Mouse (Mus musculus): ENCODE data around the gene Stxbp6. TPM values are rescaled to one million over a fixed set of nuclear protein-coding genes. Genes with fewer than 3 reads are reported as not detected.

The Stxbp6 gene
- total and polyA plus RNA-seq, 3 experiments, result not detected

DNA sequence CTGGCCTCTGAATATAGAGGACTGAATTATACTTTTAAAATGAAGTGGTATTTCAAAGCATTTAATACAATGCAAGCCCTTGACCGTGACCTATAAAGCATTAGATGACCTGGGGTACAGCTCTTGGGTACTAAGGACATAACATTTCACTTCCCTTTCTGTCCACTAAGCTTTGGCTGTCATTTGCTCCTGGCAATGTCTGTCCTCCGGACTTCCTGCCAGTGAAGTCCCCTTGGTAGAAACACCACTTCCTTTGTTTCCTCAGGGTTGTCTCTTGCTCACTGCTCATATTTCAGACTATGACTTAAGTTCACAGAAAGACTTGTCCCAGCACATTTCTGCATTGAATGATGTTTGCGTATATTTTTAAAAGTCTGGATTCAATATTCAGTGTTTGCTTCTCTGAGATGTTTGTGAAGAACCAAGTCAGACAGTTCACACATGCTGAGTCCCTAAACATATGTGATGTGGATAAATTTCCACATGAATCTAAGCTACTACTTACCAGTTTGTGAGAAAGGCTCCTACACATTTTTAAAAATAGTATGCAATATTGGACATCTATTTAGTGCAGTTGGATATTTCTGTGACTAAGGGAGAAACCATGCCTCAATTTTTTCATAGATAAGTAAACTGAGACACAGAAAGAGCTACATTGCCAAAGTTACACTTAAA lies 166.3 kb downstream of the Stxbp6 start:
- no peak overlapping the region for H3K27ac ChIP-seq (ENCODE audit: control insufficient read depth, low read depth, low read length)
- H3K79me2 ChIP-seq (ENCODE audit: control insufficient read depth, insufficient read depth, low read length, poor library complexity), result no peaks in the 10 kb centered on the region
- H3K9ac ChIP-seq (ENCODE audit: control insufficient read depth, low read depth, low read length, poor library complexity, severe bottlenecking), result no peak overlapping the region
- H3K27me3 ChIP-seq (ENCODE audit: control insufficient read depth in 1 of 2, insufficient read depth in 2 of 2, low read length in 2 of 2), result peaks cover 0 to 1% of the 10 kb centered on the region in 2 experiments; a peak in 1 of 4 replicates
- H3K4me3 ChIP-seq (ENCODE audit: control insufficient read depth in 1 of 2, insufficient read depth in 1 of 2, low read depth in 2 of 2, low read length in 2 of 2), result no peak overlapping the region
- TF ChIP-seq POLR2A (IDR thresholded peaks at IDR 0.05; ENCODE audit: control insufficient read depth in 1 of 2, insufficient read depth in 1 of 2, low read depth in 1 of 2, low read length in 2 of 2, poor library complexity in 1 of 2) (no peak), SMC3 (IDR thresholded peaks at IDR 0.05; ENCODE audit: low read depth, low read length) (no peak), USF1 (IDR thresholded peaks at IDR 0.05; ENCODE audit: low read depth, low read length) (no peak), GATA1 (IDR thresholded peaks at IDR 0.05; ENCODE audit: low read depth, low read length) (no peak), EP300 (IDR thresholded peaks at IDR 0.05; ENCODE audit: low read depth in 1 of 2, low read length in 2 of 2) (no peak), CTCF (IDR thresholded peaks at IDR 0.05 in 2 of 3, conservative IDR thresholded peaks at IDR 0.05 in 1 of 3; ENCODE audit: control insufficient read depth in 1 of 3, insufficient read depth in 1 of 3, low read depth in 2 of 3, low read length in 3 of 3, poor library complexity in 1 of 3, severe bottlenecking in 1 of 3) (no peak), MYC (IDR thresholded peaks at IDR 0.05; ENCODE audit: low read depth, low read length) (no peak), MAFK (IDR thresholded peaks at IDR 0.05; ENCODE audit: borderline replicate concordance, low read depth, low read length) (no peak), GABPA (IDR thresholded peaks at IDR 0.05; ENCODE audit: low read depth, low read length) (no peak), TCF12 (IDR thresholded peaks at IDR 0.05; ENCODE audit: low read depth, low read length) (no peak), KAT2A (conservative IDR thresholded peaks at IDR 0.05; ENCODE audit: low read depth, low read length) (no peak), USF2 (IDR thresholded peaks at IDR 0.05; ENCODE audit: borderline replicate concordance in 1 of 2, insufficient read depth in 1 of 2, low read depth in 1 of 2, low read length in 2 of 2) (no peak), BHLHE40 (IDR thresholded peaks at IDR 0.05; ENCODE audit: borderline replicate concordance, low read depth, low read length) (no peak)
- no peak for DNase-seq (ENCODE audit: low read depth, low spot score)
- no peaks in the 10 kb centered on the region for H3K36me3 ChIP-seq (ENCODE audit: control insufficient read depth in 1 of 2, insufficient read depth in 2 of 2, low read length in 2 of 2)
- no peaks in the 10 kb centered on the region for H3K9me3 ChIP-seq (replicated peaks; ENCODE audit: insufficient read depth, low read length)
- no peaks in the 10 kb centered on the region for H3K4me1 ChIP-seq (ENCODE audit: control insufficient read depth in 1 of 2, insufficient read depth in 2 of 2, low read length in 2 of 2)

DNA sequence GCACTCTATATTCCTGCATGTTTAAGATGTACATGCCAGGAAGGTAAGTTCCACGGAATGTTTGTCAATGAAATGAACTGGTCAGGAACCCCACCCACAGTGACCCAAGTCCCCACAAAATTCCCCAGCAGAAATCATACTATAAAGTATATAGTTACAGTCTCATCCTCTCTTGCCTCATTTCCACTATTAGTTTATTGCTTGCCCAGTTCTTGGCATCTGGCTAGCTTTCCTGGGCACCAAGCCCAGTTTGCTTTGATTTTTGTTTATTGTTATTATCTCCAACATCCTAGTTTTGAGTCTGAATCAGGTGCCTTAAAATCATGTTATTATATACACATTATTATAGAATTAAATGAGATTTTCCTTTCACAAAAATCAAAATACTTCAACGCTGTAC lies 168.5 kb downstream of the Stxbp6 start:
- no peak overlapping the region for H3K4me3 ChIP-seq (ENCODE audit: control insufficient read depth in 1 of 2, insufficient read depth in 1 of 2, low read depth in 2 of 2, low read length in 2 of 2)
- H3K27ac ChIP-seq (ENCODE audit: control insufficient read depth, low read depth, low read length), result no peak overlapping the region

More for the DNA sequence above, 168.5 kb downstream of the Stxbp6 start:
- Histone ChIP-seq H3K27me3 (ENCODE audit: control insufficient read depth in 1 of 2, insufficient read depth in 2 of 2, low read length in 2 of 2) (peaks cover 0 to 1% of the 10 kb centered on the region in 2 experiments; a peak in 1 of 4 replicates), H3K9me3 (replicated peaks; ENCODE audit: insufficient read depth, low read length) (no peaks in the 10 kb centered on the region), H3K4me1 (ENCODE audit: control insufficient read depth in 1 of 2, insufficient read depth in 2 of 2, low read length in 2 of 2) (no peaks in the 10 kb centered on the region), H3K36me3 (ENCODE audit: control insufficient read depth in 1 of 2, insufficient read depth in 2 of 2, low read length in 2 of 2) (no peaks in the 10 kb centered on the region), H3K79me2 (ENCODE audit: control insufficient read depth, insufficient read depth, low read length, poor library complexity) (no peaks in the 10 kb centered on the region), H3K9ac (ENCODE audit: control insufficient read depth, low read depth, low read length, poor library complexity, severe bottlenecking) (no peak overlapping the region)
- DNase-seq (ENCODE audit: low read depth, low spot score), result no peak
- TF ChIP-seq ZMIZ1 (IDR thresholded peaks at IDR 0.05; ENCODE audit: low read depth, low read length) (no peak), KAT2A (conservative IDR thresholded peaks at IDR 0.05; ENCODE audit: low read depth, low read length) (no peak), TCF12 (IDR thresholded peaks at IDR 0.05; ENCODE audit: low read depth, low read length) (no peak), ELF1 (IDR thresholded peaks at IDR 0.05; ENCODE audit: low read depth, low read length) (no peak), USF2 (IDR thresholded peaks at IDR 0.05; ENCODE audit: borderline replicate concordance in 1 of 2, insufficient read depth in 1 of 2, low read depth in 1 of 2, low read length in 2 of 2) (no peak), ETS1 (IDR thresholded peaks at IDR 0.05; ENCODE audit: low read depth, low read length) (no peak), ZC3H11A (IDR thresholded peaks at IDR 0.05; ENCODE audit: low read depth, low read length) (no peak), MEF2A (IDR thresholded peaks at IDR 0.05; ENCODE audit: extremely low read depth, insufficient replicate concordance, low read depth, low read length, poor library complexity, severe bottlenecking) (no peak), POLR2A (IDR thresholded peaks at IDR 0.05; ENCODE audit: control insufficient read depth in 1 of 2, insufficient read depth in 1 of 2, low read depth in 1 of 2, low read length in 2 of 2, poor library complexity in 1 of 2) (no peak), USF1 (IDR thresholded peaks at IDR 0.05; ENCODE audit: low read depth, low read length) (no peak), SIN3A (IDR thresholded peaks at IDR 0.05; ENCODE audit: low read length) (no peak), TBP (IDR thresholded peaks at IDR 0.05; ENCODE audit: low read depth, low read length) (no peak)
